14 mouse cellular contexts compared by ENCODE assay signal in the genomic region with DNA sequence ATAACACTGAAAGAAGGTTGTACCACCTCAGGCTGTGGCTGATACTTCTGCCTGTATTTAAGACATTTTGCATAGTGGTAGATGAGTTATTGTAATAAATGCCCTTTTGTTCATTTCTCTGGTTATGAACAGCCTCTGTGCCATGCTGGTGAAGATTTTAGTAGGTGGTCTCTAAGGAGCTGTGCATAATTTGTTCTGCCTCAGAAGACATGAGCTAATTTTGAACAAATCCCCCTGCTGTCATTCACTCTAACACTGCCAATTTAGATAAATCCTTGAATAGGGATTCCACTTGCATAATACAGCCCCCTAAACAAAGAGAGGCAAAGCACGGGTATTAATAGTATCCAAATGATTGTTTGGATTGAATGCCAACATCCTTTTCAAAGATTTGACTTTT.
DNase-seq lines count a peak whose midpoint lies in the region; ATAC-seq lines count a peak whose summit lies in the region.
"Had no signal": no experiment of that assay in that cellular context is flagged by ENCODE, and none has a peak within 500 bp of the region (broad histone marks: within the 10 kb centered on the region; RNA-seq: fewer than 3 reads in every experiment).

No protein-coding gene starts in this region.

- no peak overlapping the region for H3K9ac ChIP-seq in neural tube, embryonic 13.5 days
- H3K9ac ChIP-seq in hindbrain, embryonic 13.5 days, result no peak overlapping the region
- H3K9ac ChIP-seq in midbrain, embryonic 15.5 days, result no peak overlapping the region
- H3K9ac ChIP-seq: lung, embryonic 14.5 days had no signal

- H3K4me1 ChIP-seq in neural tube, embryonic 13.5 days (replicated peaks), result no peaks in the 10 kb centered on the region; the same call in 1 of the 2 replicates
- H3K4me1 ChIP-seq in hindbrain, embryonic 13.5 days (replicated peaks), result 0 out of 2 replicates have a peak, but pooled peaks cover 7% of the 10 kb centered on the region
- H3K4me1 ChIP-seq in midbrain, embryonic 15.5 days, result no peaks in the 10 kb centered on the region
- H3K4me1 ChIP-seq: heart, embryonic 10.5 days had no signal

- no peak overlapping the region for H3K4me3 ChIP-seq in neural tube, embryonic 13.5 days
- H3K4me3 ChIP-seq in hindbrain, embryonic 13.5 days, result no peak overlapping the region
- H3K4me3 ChIP-seq in midbrain, embryonic 15.5 days, result no peak overlapping the region
- H3K4me3 ChIP-seq: heart, embryonic 10.5 days had no signal

- H3K9me3 ChIP-seq in neural tube, embryonic 13.5 days, result no peaks in the 10 kb centered on the region
- no peaks in the 10 kb centered on the region for H3K9me3 ChIP-seq in hindbrain, embryonic 13.5 days
- H3K9me3 ChIP-seq in midbrain, embryonic 15.5 days, result no peaks in the 10 kb centered on the region
- H3K9me3 ChIP-seq: heart, embryonic 10.5 days had no signal

- H3K27me3 ChIP-seq in neural tube, embryonic 13.5 days, result no peaks in the 10 kb centered on the region
- no peaks in the 10 kb centered on the region for H3K27me3 ChIP-seq in hindbrain, embryonic 13.5 days
- no peaks in the 10 kb centered on the region for H3K27me3 ChIP-seq in midbrain, embryonic 15.5 days (replicated peaks)

- no peak for DNase-seq in neural tube, embryonic 10.5 days (ENCODE audit: extremely low spot score, low spot score)
- DNase-seq in spleen, postnatal 4 days (ENCODE audit: low spot score in 2 of 2), result no peak
- no peak for DNase-seq in adrenal gland, adult 18-20 months (ENCODE audit: low spot score in 2 of 2)
- DNase-seq in right cerebral cortex, adult 18-20 months, result no peak
- DNase-seq: cerebellum, postnatal 36 days; heart, postnatal 10 days; layer of hippocampus, postnatal 36 days; left cerebral cortex, postnatal 4 days; lung, embryonic 14.5 days had no signal

- H3K4me2 ChIP-seq in neural tube, embryonic 13.5 days, result no peak overlapping the region
- H3K4me2 ChIP-seq in hindbrain, embryonic 13.5 days, result no peak overlapping the region
- no peak overlapping the region for H3K4me2 ChIP-seq in midbrain, embryonic 15.5 days
- H3K4me2 ChIP-seq: lung, embryonic 14.5 days had no signal

- H3K27ac ChIP-seq in neural tube, embryonic 13.5 days (replicated peaks), result 0 out of 2 replicates have a peak overlapping the region, but pooled peaks have one; percentile 33
- no peak overlapping the region for H3K27ac ChIP-seq in hindbrain, embryonic 13.5 days
- no peak overlapping the region for H3K27ac ChIP-seq in midbrain, embryonic 15.5 days
- H3K27ac ChIP-seq: heart, embryonic 10.5 days had no signal

- H3K36me3 ChIP-seq in neural tube, embryonic 13.5 days, result no peaks in the 10 kb centered on the region
- no peaks in the 10 kb centered on the region for H3K36me3 ChIP-seq in hindbrain, embryonic 13.5 days
- no peaks in the 10 kb centered on the region for H3K36me3 ChIP-seq in midbrain, embryonic 15.5 days (replicated peaks)
- H3K36me3 ChIP-seq: heart, embryonic 10.5 days had no signal

- ATAC-seq in neural tube, embryonic 13.5 days (ENCODE audit: low read depth), result peak; percentile 76
- ATAC-seq in hindbrain, embryonic 13.5 days (ENCODE audit: low FRiP score), result peak; percentile 59; the same call in 1 of the 2 replicates
- ATAC-seq in midbrain, embryonic 15.5 days (replicated peaks), result peak; percentile 77
- ATAC-seq: inflammation-experienced regulatory T-cells, adult 6 months had no signal

- WGBS in neural tube, embryonic 13.5 days, result 26% methylated on average over 1 of the region's 1 CpGs
- WGBS in hindbrain, embryonic 13.5 days, result 8% methylated on average over 1 of the region's 1 CpGs
- 12% methylated on average over 1 of the region's 1 CpGs for WGBS in midbrain, embryonic 15.5 days
